Mouse (Mus musculus) megakaryocyte, embryonic 14.5 days (primary cell): ENCODE data around the gene Plcz1.

ENCODE experiments used
- FLI1 ChIP-seq: IDR thresholded peaks from 2 replicates; pipeline ENCODE4 v1.6.1; 2012; ENCODE audit warnings: low read length, inconsistent platforms, mixed read lengths
- GATA1 ChIP-seq: IDR thresholded peaks from 3 replicates; pipeline ENCODE4 v1.6.1; 2012; ENCODE audit warnings: mixed read lengths, low read length, inconsistent platforms, borderline replicate concordance

- TF ChIP-seq FLI1 (no peak), GATA1 (no peak)
Measured at GRCm38 (mm10) chr6:140054271-140054928, 13.1 kb upstream of the Plcz1 start.
